ENCODE assay signal across 26 mouse cellular contexts in genomic region chr2:4341141-4341540, GRCm38 (mm10).
A peak's percentile ranks its signal among the peaks of the same experiment; 100 is the strongest.
DNase-seq lines count a peak whose midpoint lies in the region; ATAC-seq lines count a peak whose summit lies in the region.
"Had no signal": no experiment of that assay in that cellular context is flagged by ENCODE, and none has a peak within 500 bp of the region (broad histone marks: within the 10 kb centered on the region; RNA-seq: fewer than 3 reads in every experiment).

No protein-coding gene starts in this region.

- no peak overlapping the region for H3K4me2 ChIP-seq in lung, embryonic 15.5 days
- H3K4me2 ChIP-seq in embryonic facial prominence, embryonic 13.5 days, result no peak overlapping the region
- H3K4me2 ChIP-seq in limb, embryonic 15.5 days, result no peak overlapping the region
- H3K4me2 ChIP-seq: hindbrain, embryonic 13.5 days; midbrain, embryonic 15.5 days; neural tube, embryonic 15.5 days; stomach, embryonic 15.5 days had no signal

- H3K9me3 ChIP-seq in lung, embryonic 15.5 days, result no peaks in the 10 kb centered on the region
- no peaks in the 10 kb centered on the region for H3K9me3 ChIP-seq in embryonic facial prominence, embryonic 13.5 days
- no peaks in the 10 kb centered on the region for H3K9me3 ChIP-seq in limb, embryonic 15.5 days
- H3K9me3 ChIP-seq: limb, embryonic 13.5 days; midbrain, embryonic 15.5 days; neural tube, embryonic 15.5 days; stomach, embryonic 15.5 days had no signal

- no peaks in the 10 kb centered on the region for H3K27me3 ChIP-seq in lung, embryonic 15.5 days
- H3K27me3 ChIP-seq in embryonic facial prominence, embryonic 13.5 days, result no peaks in the 10 kb centered on the region
- H3K27me3 ChIP-seq in limb, embryonic 15.5 days, result no peaks in the 10 kb centered on the region
- H3K27me3 ChIP-seq: hindbrain, embryonic 13.5 days; limb, embryonic 13.5 days; midbrain, embryonic 15.5 days; neural tube, embryonic 15.5 days; stomach, embryonic 15.5 days had no signal

- no peak overlapping the region for H3K4me3 ChIP-seq in lung, embryonic 15.5 days
- H3K4me3 ChIP-seq in embryonic facial prominence, embryonic 13.5 days, result no peak overlapping the region
- H3K4me3 ChIP-seq in limb, embryonic 15.5 days, result no peak overlapping the region
- H3K4me3 ChIP-seq: heart, adult 2 months; hindbrain, embryonic 13.5 days; limb, embryonic 13.5 days; midbrain, embryonic 15.5 days; myocyte; neural tube, embryonic 15.5 days; stomach, embryonic 15.5 days had no signal

- DNase-seq in cerebellum, postnatal 14 days, result peak; percentile 51 to 53
- DNase-seq in cerebellum, postnatal 25 days, result no peak
- DNase-seq in lung, adult 18-20 months, result no peak
- no peak for DNase-seq in testis, postnatal 10 days (ENCODE audit: low spot score)
- DNase-seq: adrenal gland, postnatal 36 days; cerebellum, adult 9-11 months; forebrain, postnatal 0 days; gastrocnemius, postnatal 14 days; heart, adult 2 months; kidney, adult 8-10 months; kidney, postnatal 10 days; lung, postnatal 4 days; right cerebral cortex, adult 18-20 months; thymus, adult 18-20 months; thymus, postnatal 36 days had no signal

- peaks cover 43% of the 10 kb centered on the region for H3K4me1 ChIP-seq in lung, embryonic 15.5 days
- peaks cover 62% of the 10 kb centered on the region for H3K4me1 ChIP-seq in embryonic facial prominence, embryonic 13.5 days
- peaks cover 33% of the 10 kb centered on the region for H3K4me1 ChIP-seq in limb, embryonic 15.5 days

- H3K27ac ChIP-seq in lung, embryonic 15.5 days, result 0 out of 2 replicates have a peak overlapping the region, but pooled peaks have one; percentile 16
- peak overlapping the region; percentile 89 for H3K27ac ChIP-seq in embryonic facial prominence, embryonic 13.5 days
- H3K27ac ChIP-seq in limb, embryonic 15.5 days, result peak overlapping the region; percentile 66; the same call in 1 of the 2 replicates
- H3K27ac ChIP-seq: heart, adult 2 months; liver, embryonic 14.5 days; midbrain, embryonic 15.5 days; neural tube, embryonic 15.5 days; stomach, embryonic 15.5 days had no signal

- H3K36me3 ChIP-seq in lung, embryonic 15.5 days, result no peaks in the 10 kb centered on the region
- H3K36me3 ChIP-seq in embryonic facial prominence, embryonic 13.5 days, result 0 out of 2 replicates have a peak, but pooled peaks cover 3% of the 10 kb centered on the region
- H3K36me3 ChIP-seq in limb, embryonic 15.5 days, result no peaks in the 10 kb centered on the region
- H3K36me3 ChIP-seq: hindbrain, embryonic 13.5 days; midbrain, embryonic 15.5 days; neural tube, embryonic 15.5 days; stomach, embryonic 15.5 days had no signal

- no peak for ATAC-seq in lung, embryonic 15.5 days (ENCODE audit: borderline replicate concordance, extremely low read depth, low FRiP score, low TSS enrichment)
- ATAC-seq in embryonic facial prominence, embryonic 13.5 days (ENCODE audit: insufficient number of reproducible peaks, insufficient read depth, low FRiP score, low TSS enrichment, low read depth), result no peak
- no peak for ATAC-seq in limb, embryonic 15.5 days (ENCODE audit: insufficient number of reproducible peaks, low FRiP score, low TSS enrichment, low read depth)
- ATAC-seq: CD4-positive, CD25-positive, alpha-beta regulatory T cell, adult 4 months; forebrain, postnatal 0 days; midbrain, embryonic 15.5 days had no signal

- WGBS in lung, embryonic 15.5 days, result 21% methylated on average over 1 of the region's 1 CpGs
- WGBS in embryonic facial prominence, embryonic 13.5 days, result 48% methylated on average over 1 of the region's 1 CpGs
- WGBS in limb, embryonic 15.5 days, result 66% methylated on average over 1 of the region's 1 CpGs

- H3K9ac ChIP-seq in lung, embryonic 15.5 days, result no peak overlapping the region
- no peak overlapping the region for H3K9ac ChIP-seq in embryonic facial prominence, embryonic 13.5 days
- no peak overlapping the region for H3K9ac ChIP-seq in limb, embryonic 15.5 days
- H3K9ac ChIP-seq: forebrain, postnatal 0 days; hindbrain, embryonic 13.5 days; limb, embryonic 13.5 days; liver, embryonic 14.5 days; midbrain, embryonic 15.5 days; neural tube, embryonic 15.5 days; stomach, embryonic 15.5 days had no signal

Comparison
In these comparisons a context has a peak if more than half of its experiments do, and no peak if none do; other contexts are left out.
1. DNase-seq: peak in cerebellum, postnatal 14 days (2 of 2); none in cerebellum, postnatal 25 days (0 of 2), lung, adult 18-20 months (0 of 2) and testis, postnatal 10 days (single experiment).
2. H3K27ac ChIP-seq: peak in every context shown above with its lines; median percentile 89 in embryonic facial prominence, embryonic 13.5 days; 66 in limb, embryonic 15.5 days; 16 in lung, embryonic 15.5 days.